Comparison of ENCODE assay signal across 12 mouse cellular contexts in the genomic region with DNA sequence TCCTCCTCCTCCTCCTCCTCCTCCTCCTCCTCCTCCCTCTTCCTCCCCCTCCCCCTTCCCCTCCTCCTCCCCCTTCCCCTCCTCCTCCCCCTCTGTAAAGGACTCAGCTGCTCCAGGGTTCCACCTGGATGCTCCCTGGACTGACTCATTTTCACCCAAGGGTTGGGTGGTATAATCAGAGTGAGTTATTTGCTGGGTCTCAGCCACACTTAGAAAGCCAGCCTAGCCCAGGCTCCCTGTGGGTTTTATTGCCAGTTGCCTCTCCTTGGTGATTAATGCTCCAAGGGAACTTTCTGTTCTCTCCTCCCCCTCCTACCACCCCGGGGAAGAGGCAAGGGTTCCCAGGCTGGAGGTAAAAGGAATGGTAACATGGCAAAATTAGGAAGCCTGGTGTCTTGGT. TPM values are rescaled to one million over a fixed set of nuclear protein-coding genes. Genes with fewer than 3 reads are reported as not detected.
DNase-seq lines count a peak whose midpoint lies in the region; ATAC-seq lines count a peak whose summit lies in the region.
"Had no signal": no experiment of that assay in that cellular context is flagged by ENCODE, and none has a peak within 500 bp of the region (broad histone marks: within the 10 kb centered on the region; RNA-seq: fewer than 3 reads in every experiment).

No protein-coding gene starts in this region.

- ATAC-seq in frontal cortex, adult (ENCODE audit: low TSS enrichment), result 0 out of 2 replicates have a peak, but pooled peaks have one; percentile 41
- 0 out of 2 replicates have a peak, but pooled peaks have one; percentile 2 for ATAC-seq in megakaryocyte, adult 5-6 weeks (ENCODE audit: poor library complexity, severe bottlenecking)

- DNase-seq in frontal cortex, postnatal 14 days (ENCODE audit: low spot score in 2 of 2), result no peak
- peak; percentile 30 for DNase-seq in adipocyte (ENCODE audit: low spot score)
- peak; percentile 13 to 29 for DNase-seq in kidney, adult 8-10 months
- no peak for DNase-seq in urinary bladder, postnatal 10 days (ENCODE audit: low spot score)
- DNase-seq in heart, adult 18-20 months, result no peak
- no peak for DNase-seq in layer of hippocampus, adult 11-12 months (ENCODE audit: low spot score)
- DNase-seq: cerebellum, adult 9-11 months; heart, postnatal 36 days; right cerebral cortex, postnatal 4 days; thymus, postnatal 36 days had no signal

RNA-seq across cellular contexts. Expression of gene Nfkbiz, which starts 49.4 kb away (rescaled TPM):
- 33.3 and 44.9 TPM in 2 replicates for total RNA-seq in megakaryocyte, adult 5-6 weeks (2015)
- 31.2 and 32.7 TPM in 2 replicates for total RNA-seq in megakaryocyte, adult 5-6 weeks (2017)
- 1 to 10 TPM; 1.8 to 2.3 TPM for total RNA-seq in heart, adult 18-20 months (2021)

Comparison
In these comparisons a context has a peak if more than half of its experiments do, and no peak if none do; other contexts are left out.
1. DNase-seq: peak in adipocyte (single experiment) and kidney, adult 8-10 months (2 of 2); none in frontal cortex, postnatal 14 days (0 of 2), urinary bladder, postnatal 10 days (single experiment), heart, adult 18-20 months (0 of 2) and layer of hippocampus, adult 11-12 months (single experiment).
2. RNA of gene Nfkbiz, which starts 49.4 kb away (total RNA-seq): 31.2 to 44.9 TPM in megakaryocyte, adult 5-6 weeks; 1.8 to 2.3 TPM in heart, adult 18-20 months; every median in the first group is over 4 times any median in the second.